16 mouse cellular contexts compared by ENCODE assay signal in genomic region chr8:116952428-116952827, GRCm38 (mm10).
DNase-seq lines count a peak whose midpoint lies in the region.
"Had no signal": no experiment of that assay in that cellular context is flagged by ENCODE, and none has a peak within 500 bp of the region (broad histone marks: within the 10 kb centered on the region; RNA-seq: fewer than 3 reads in every experiment).

No protein-coding gene starts in this region.

- peaks cover 18% of the 10 kb centered on the region for H3K36me3 ChIP-seq in splenic B cell, adult 2 months (ENCODE audit: control insufficient read depth, insufficient read depth, low read length, poor library complexity, severe bottlenecking)

- no peaks in the 10 kb centered on the region for H3K27me3 ChIP-seq in splenic B cell, adult 2 months (ENCODE audit: control insufficient read depth, insufficient read depth, low read length, poor library complexity, severe bottlenecking)
- H3K27me3 ChIP-seq: embryonic facial prominence, embryonic 12.5 days; heart, embryonic 15.5 days; midbrain, embryonic 13.5 days; neural tube, embryonic 13.5 days; stomach, embryonic 15.5 days had no signal

- DNase-seq in CD4-positive, CD25-positive, alpha-beta regulatory T cell, adult 2 months (ENCODE audit: low read depth, low spot score) = peak; percentile 75
- peak; percentile 47 for DNase-seq in T-cell, adult 2 months (ENCODE audit: low spot score)
- DNase-seq in splenic B cell, adult 2 months (ENCODE audit: low read depth, low spot score) = peak; percentile 10
- DNase-seq in thymus, postnatal 25 days = peak; percentile 76
- DNase-seq in kidney, adult 18-20 months = no peak
- no peak for DNase-seq in MN1 (ENCODE audit: low spot score)
- no peak for DNase-seq in spleen, postnatal 4 days (ENCODE audit: low spot score in 2 of 2)
- DNase-seq: cerebellum, adult 9-11 months; gastrocnemius, postnatal 25 days; liver, postnatal 0 days; spleen, adult 18-20 months had no signal

Comparison
In these comparisons a context has a peak if more than half of its experiments do, and no peak if none do; other contexts are left out.
1. DNase-seq: peak in CD4-positive, CD25-positive, alpha-beta regulatory T cell, adult 2 months (single experiment), T-cell, adult 2 months (single experiment), splenic B cell, adult 2 months (single experiment) and thymus, postnatal 25 days (single experiment); none in kidney, adult 18-20 months (single experiment), MN1 (single experiment) and spleen, postnatal 4 days (0 of 2).